Mouse (Mus musculus) C2C12 (cell line): ENCODE results near the gene Rptor.

ENCODE experiments used
- CTCF ChIP-seq: IDR thresholded peaks from one replicate; pipeline ENCODE4 v1.5.1; 2011; ENCODE audit not compliant: control insufficient read depth, insufficient read depth, insufficient read length
- FOSL1 ChIP-seq: IDR thresholded peaks from one replicate; pipeline ENCODE4 v1.8.0; 2011; ENCODE audit warnings: mild to moderate bottlenecking, low read length; ENCODE audit not compliant: poor library complexity, insufficient read depth, severe bottlenecking
- MYOD1 ChIP-seq: IDR thresholded peaks from one replicate; pipeline ENCODE4 v1.6.1; 2011; ENCODE audit warnings: low read depth; ENCODE audit not compliant: control insufficient read depth, insufficient read length
- MYOG ChIP-seq: IDR thresholded peaks from one replicate; pipeline ENCODE4 v1.6.1; 2011; ENCODE audit not compliant: control insufficient read depth, insufficient read length; ENCODE audit errors: extremely low read depth

GRCm38 (mm10) chr11:119802947-119803346 lies 200.2 kb downstream of the Rptor start:
- TF ChIP-seq MYOG (no peak), MYOD1 (no peak), CTCF (no peak), FOSL1 (no peak)
